Mouse (Mus musculus) hindbrain, embryonic 10.5 days (tissue): ENCODE data around the gene AU041133. TPM values are rescaled to one million over a fixed set of nuclear protein-coding genes. Genes with fewer than 3 reads are reported as not detected.
"Not testable (repeated sequence)": the region's sequence is repeated elsewhere in the genome, so short reads cannot be mapped to it uniquely, and the experiment has no call there.

Experiments
- DNase-seq: peaks from one replicate; pipeline ENCODE4 v3.0.0-alpha.2; 2017; ENCODE audit warnings: low spot score
- H3K27ac ChIP-seq: fragments of 300-500 bp; sonication (generic); 2 replicates; pipeline ENCODE4 v1.5.1; 2016; ENCODE audit warnings: mild to moderate bottlenecking, moderate library complexity
- H3K27me3 ChIP-seq: fragments of 300-500 bp; sonication (generic); 2 replicates; pipeline ENCODE4 v1.6.1; 2016; ENCODE audit warnings: mild to moderate bottlenecking; ENCODE audit not compliant: poor library complexity, insufficient read depth, severe bottlenecking
- H3K36me3 ChIP-seq: fragments of 300-500 bp; sonication (generic); 2 replicates; pipeline ENCODE4 v1.6.1; 2016; ENCODE audit warnings: mild to moderate bottlenecking, moderate library complexity
- H3K4me1 ChIP-seq: fragments of 300-500 bp; sonication (generic); replicated peaks from 2 replicates; pipeline ENCODE4 v1.6.1; 2016; ENCODE audit warnings: mild to moderate bottlenecking
- H3K4me3 ChIP-seq: fragments of 300-500 bp; sonication (generic); 2 replicates; pipeline ENCODE4 v1.5.1; 2016; ENCODE audit warnings: mild to moderate bottlenecking, moderate library complexity
- H3K9me3 ChIP-seq: fragments of 300-500 bp; sonication (generic); 2 replicates; pipeline ENCODE4 v1.6.1; 2016; ENCODE audit warnings: mild to moderate bottlenecking, moderate library complexity
- WGBS: fragments of 180-500 bp; shearing (Covaris S2); methylation state at CpG from one replicate; pipeline ENCODE4 v1.1.7; 2016; 5-methylcytosine and 5-hydroxymethylcytosine counted together
- polyA plus RNA-seq: library from polyadenylated mRNA; unstranded; fragments of >200 nt; fragmentation: Nextera tagmentation; extraction: Ambion mirVana; gene quantifications from 2 replicates; pipeline ENCODE4 v1.2.1, GENCODE M21; 2016

AU041133 gene
- polyA plus RNA-seq = 3.9 and 4.3 TPM in 2 replicates

- peaks cover 56% of the 10 kb centered on the region for H3K9me3 ChIP-seq
- no peaks in the 10 kb centered on the region for H3K27me3 ChIP-seq
- H3K4me1 ChIP-seq = peaks cover 5% of the 10 kb centered on the region; the same call in 1 of the 2 replicates
- peak within 1 kb of the TSS; percentile 78 for H3K4me3 ChIP-seq
- peak within 1 kb of the TSS; percentile 91 for H3K27ac ChIP-seq
- peak; percentile 91 for DNase-seq
- 3% methylated on average over 41 of the region's 41 CpGs for WGBS
- H3K36me3 ChIP-seq = peaks cover 24% of the 10 kb centered on the region
Measured at GRCm38 (mm10) chr10:82127850-82128401, at the start of gene AU041133. Gene AU041133 (plus strand): TSS chr10:82128013.

- not testable (repeated sequence) for H3K27me3 ChIP-seq, H3K4me1 ChIP-seq
- peak within 1 kb of the TSS; percentile 87 for H3K27ac ChIP-seq
- peak within 1 kb of the TSS; percentile 57 for H3K4me3 ChIP-seq
- DNase-seq = peak; percentile 75
- peaks cover 16% of the 10 kb centered on the region; the same call in 1 of the 2 replicates for H3K9me3 ChIP-seq
- 18% methylated on average over 42 of the region's 42 CpGs for WGBS
- H3K36me3 ChIP-seq = peaks cover 15% of the 10 kb centered on the region
Measured at GRCm38 (mm10) chr10:82082728-82083621, 44.8 kb upstream of the AU041133 start, which contains the start of gene BC024063. Gene BC024063 (plus strand): TSS chr10:82083353.

GRCm38 (mm10) chr10:82083622-82083971 lies 44.2 kb upstream of the AU041133 start:
- DNase-seq = peak; percentile 8
- H3K36me3 ChIP-seq = peaks cover 15% of the 10 kb centered on the region
- 29% methylated on average over 14 of the region's 14 CpGs for WGBS
- peak overlapping the region; percentile 87 for H3K27ac ChIP-seq
- H3K27me3 ChIP-seq, H3K4me1 ChIP-seq: not testable (repeated sequence)
- H3K4me3 ChIP-seq = peak overlapping the region; percentile 57
- H3K9me3 ChIP-seq = peaks cover 16% of the 10 kb centered on the region; the same call in 1 of the 2 replicates

- no peak for DNase-seq
- WGBS = 77% methylated on average over 3 of the region's 3 CpGs
- Histone ChIP-seq H3K36me3 (no peaks in the 10 kb centered on the region), H3K9me3 (peaks cover 78% of the 10 kb centered on the region), H3K4me3 (no peak overlapping the region), H3K27me3 (no peaks in the 10 kb centered on the region), H3K4me1 (no peaks in the 10 kb centered on the region), H3K27ac (no peak overlapping the region)
Measured at GRCm38 (mm10) chr10:82117206-82117605, 10.6 kb upstream of the AU041133 start.

- Histone ChIP-seq H3K27me3 (no peaks in the 10 kb centered on the region), H3K9me3 (peaks cover 68% of the 10 kb centered on the region), H3K4me3 (no peak overlapping the region), H3K36me3 (peaks cover 75% of the 10 kb centered on the region), H3K27ac (no peak overlapping the region), H3K4me1 (no peaks in the 10 kb centered on the region)
- DNase-seq = no peak
- 98% methylated on average over 1 of the region's 1 CpGs for WGBS
Measured at GRCm38 (mm10) chr10:82145282-82145681, 17.5 kb downstream of the AU041133 start.

- Histone ChIP-seq H3K27me3 (no peaks in the 10 kb centered on the region), H3K36me3 (peaks cover 81% of the 10 kb centered on the region), H3K4me1 (no peaks in the 10 kb centered on the region), H3K27ac (no peak overlapping the region), H3K4me3 (no peak overlapping the region), H3K9me3 (peaks cover 86% of the 10 kb centered on the region)
- 83% methylated on average over 4 of the region's 4 CpGs for WGBS
- DNase-seq = no peak
Measured at GRCm38 (mm10) chr10:82147571-82147970, 19.8 kb downstream of the AU041133 start.

GRCm38 (mm10) chr10:82167777-82168176 lies 40.0 kb downstream of the AU041133 start:
- H3K27ac ChIP-seq = no peak overlapping the region
- H3K36me3 ChIP-seq = no peaks in the 10 kb centered on the region
- peaks cover 44% of the 10 kb centered on the region for H3K9me3 ChIP-seq
- no peaks in the 10 kb centered on the region for H3K27me3 ChIP-seq
- 89% methylated on average over 3 of the region's 3 CpGs for WGBS
- no peak for DNase-seq
- H3K4me1 ChIP-seq = no peaks in the 10 kb centered on the region
- H3K4me3 ChIP-seq = no peak overlapping the region

GRCm38 (mm10) chr10:82169776-82170175 lies 42.0 kb downstream of the AU041133 start:
- Histone ChIP-seq H3K9me3 (peaks cover 38% of the 10 kb centered on the region), H3K4me1 (no peaks in the 10 kb centered on the region), H3K4me3 (no peak overlapping the region), H3K27me3 (no peaks in the 10 kb centered on the region), H3K36me3 (no peaks in the 10 kb centered on the region), H3K27ac (no peak overlapping the region)
- no peak for DNase-seq
- 76% methylated on average over 2 of the region's 2 CpGs for WGBS

GRCm38 (mm10) chr10:82170808-82171207 lies 43.0 kb downstream of the AU041133 start:
- Histone ChIP-seq H3K9me3 (peaks cover 39% of the 10 kb centered on the region), H3K27ac (no peak overlapping the region), H3K4me3 (no peak overlapping the region), H3K27me3 (no peaks in the 10 kb centered on the region), H3K36me3 (no peaks in the 10 kb centered on the region), H3K4me1 (no peaks in the 10 kb centered on the region)
- DNase-seq = no peak
- 60% methylated on average over 2 of the region's 2 CpGs for WGBS

GRCm38 (mm10) chr10:82178257-82179064 lies 50.6 kb downstream of the AU041133 start:
- Histone ChIP-seq H3K4me3 (peak overlapping the region; percentile 76), H3K4me1 (peaks cover 9% of the 10 kb centered on the region; the same call in 1 of the 2 replicates), H3K27me3 (no peaks in the 10 kb centered on the region), H3K9me3 (peaks cover 36% of the 10 kb centered on the region), H3K27ac (peak overlapping the region; percentile 94), H3K36me3 (no peaks in the 10 kb centered on the region)
- peak; percentile 91 for DNase-seq
- 8% methylated on average over 47 of the region's 47 CpGs for WGBS
